Mouse (Mus musculus) forebrain, postnatal 0 days (tissue): Measurements from ENCODE around the gene Tmem201. TPM values are rescaled to one million over a fixed set of nuclear protein-coding genes. Genes with fewer than 3 reads are reported as not detected.

ENCODE experiments used
- ATAC-seq: fragments of 200-750 bp; cut with Nextera tagmentation; 2 replicates; pipeline ENCODE4 v1.8.0; 2017; ENCODE audit warnings: mild to moderate bottlenecking, moderate library complexity
- DNase-seq: peaks from one replicate; pipeline ENCODE4 v3.0.0-alpha.2; 2015
- H3K27ac ChIP-seq: fragments of 300-500 bp; sonication (generic); 2 replicates; pipeline ENCODE4 v1.5.1; 2014; ENCODE audit warnings: low read depth, mild to moderate bottlenecking, antibody characterized with exemption, low read length, moderate library complexity, mixed read lengths
- H3K27me3 ChIP-seq: fragments of 300-500 bp; sonication (generic); 2 replicates; pipeline ENCODE4 v1.6.1; 2014; ENCODE audit warnings: mild to moderate bottlenecking, low read length, mixed read lengths; ENCODE audit not compliant: insufficient read depth
- H3K36me3 ChIP-seq: fragments of 300-500 bp; sonication (generic); 2 replicates; pipeline ENCODE4 v1.6.1; 2014; ENCODE audit warnings: mild to moderate bottlenecking, moderate library complexity; ENCODE audit not compliant: insufficient read depth
- H3K4me1 ChIP-seq: fragments of 300-500 bp; sonication (generic); 2 replicates; pipeline ENCODE4 v1.6.1; 2014; ENCODE audit warnings: antibody characterized with exemption; ENCODE audit not compliant: insufficient read depth
- H3K4me2 ChIP-seq: fragments of 300-500 bp; sonication (generic); 2 replicates; pipeline ENCODE4 v1.6.1; 2014; ENCODE audit warnings: low read depth, mild to moderate bottlenecking, moderate library complexity
- H3K4me3 ChIP-seq: fragments of 300-500 bp; sonication (generic); 2 replicates; pipeline ENCODE4 v1.5.1; 2014; ENCODE audit warnings: low read depth, low read length, mixed read lengths
- H3K9ac ChIP-seq: fragments of 300-500 bp; sonication (generic); 2 replicates; pipeline ENCODE4 v1.6.1; 2014; ENCODE audit warnings: mild to moderate bottlenecking
- H3K9me3 ChIP-seq: fragments of 300-500 bp; sonication (generic); 2 replicates; pipeline ENCODE4 v1.6.1; 2016; ENCODE audit warnings: low read length
- CTCF ChIP-seq: sonication (generic); IDR thresholded peaks from 2 replicates; pipeline ENCODE4 v1.5.1; 2016; ENCODE audit warnings: antibody characterized with exemption, control low read depth, low read depth
- WGBS: fragments of 180-500 bp; shearing (Covaris S2); extraction: QIAGEN DNeasy Blood & Tissue Kit; methylation state at CpG from one replicate; pipeline ENCODE4 v1.1.7; 2014; 5-methylcytosine and 5-hydroxymethylcytosine counted together
- polyA plus RNA-seq: library from polyadenylated mRNA; unstranded; fragments of >200 nt; fragmentation: Nextera tagmentation; extraction: Ambion mirVana; gene quantifications from 2 replicates; pipeline ENCODE4 v1.2.1, GENCODE M21; 2015
- total RNA-seq: library from RNA; depleted of rRNA; stranded (reverse); fragments of >200 nt; gene quantifications from 2 replicates; pipeline ENCODE4 v1.2.3, GENCODE M21; 2014

Tmem201 gene
- total and polyA plus RNA-seq, 2 experiments from 2014 or later: 39.6 to 50.7 TPM

- 98% methylated on average over 5 of the region's 5 CpGs for WGBS
- Histone ChIP-seq H3K27ac (no peak overlapping the region), H3K27me3 (no peaks in the 10 kb centered on the region), H3K9ac (no peak overlapping the region), H3K4me3 (no peak overlapping the region), H3K36me3 (peaks cover 62% of the 10 kb centered on the region), H3K4me2 (no peak overlapping the region), H3K4me1 (0 out of 2 replicates have a peak, but pooled peaks cover 2% of the 10 kb centered on the region), H3K9me3 (no peaks in the 10 kb centered on the region)
- no peak for ATAC-seq
- TF ChIP-seq CTCF: no peak
- no peak for DNase-seq
Measured at GRCm38 (mm10) chr4:149727636-149728035, 10.2 kb downstream of the Tmem201 start.

GRCm38 (mm10) chr4:149725661-149726350 is 12.0 kb downstream of the Tmem201 start:
- peaks cover 62% of the 10 kb centered on the region for H3K36me3 ChIP-seq
- H3K4me3 ChIP-seq: no peak overlapping the region
- H3K27me3 ChIP-seq: no peaks in the 10 kb centered on the region
- TF ChIP-seq CTCF: peak; percentile 69
- 0 out of 2 replicates have a peak, but pooled peaks cover 2% of the 10 kb centered on the region for H3K4me1 ChIP-seq
- no peak overlapping the region for H3K9ac ChIP-seq
- ATAC-seq (peak; percentile 50), DNase-seq (peak; percentile 73)
- no peak overlapping the region for H3K4me2 ChIP-seq
- 69% methylated on average over 15 of the region's 15 CpGs for WGBS
- H3K27ac ChIP-seq: no peak overlapping the region
- no peaks in the 10 kb centered on the region for H3K9me3 ChIP-seq

- 87% methylated on average over 17 of the region's 17 CpGs for WGBS
- ATAC-seq (no peak), DNase-seq (no peak)
- Histone ChIP-seq H3K36me3 (peaks cover 64% of the 10 kb centered on the region), H3K9ac (no peak overlapping the region), H3K4me2 (no peak overlapping the region), H3K27ac (no peak overlapping the region), H3K4me3 (no peak overlapping the region), H3K27me3 (no peaks in the 10 kb centered on the region), H3K4me1 (0 out of 2 replicates have a peak, but pooled peaks cover 2% of the 10 kb centered on the region), H3K9me3 (no peaks in the 10 kb centered on the region)
- no peak for TF ChIP-seq CTCF
Measured at GRCm38 (mm10) chr4:149724916-149725470, 12.9 kb downstream of the Tmem201 start.

DNA sequence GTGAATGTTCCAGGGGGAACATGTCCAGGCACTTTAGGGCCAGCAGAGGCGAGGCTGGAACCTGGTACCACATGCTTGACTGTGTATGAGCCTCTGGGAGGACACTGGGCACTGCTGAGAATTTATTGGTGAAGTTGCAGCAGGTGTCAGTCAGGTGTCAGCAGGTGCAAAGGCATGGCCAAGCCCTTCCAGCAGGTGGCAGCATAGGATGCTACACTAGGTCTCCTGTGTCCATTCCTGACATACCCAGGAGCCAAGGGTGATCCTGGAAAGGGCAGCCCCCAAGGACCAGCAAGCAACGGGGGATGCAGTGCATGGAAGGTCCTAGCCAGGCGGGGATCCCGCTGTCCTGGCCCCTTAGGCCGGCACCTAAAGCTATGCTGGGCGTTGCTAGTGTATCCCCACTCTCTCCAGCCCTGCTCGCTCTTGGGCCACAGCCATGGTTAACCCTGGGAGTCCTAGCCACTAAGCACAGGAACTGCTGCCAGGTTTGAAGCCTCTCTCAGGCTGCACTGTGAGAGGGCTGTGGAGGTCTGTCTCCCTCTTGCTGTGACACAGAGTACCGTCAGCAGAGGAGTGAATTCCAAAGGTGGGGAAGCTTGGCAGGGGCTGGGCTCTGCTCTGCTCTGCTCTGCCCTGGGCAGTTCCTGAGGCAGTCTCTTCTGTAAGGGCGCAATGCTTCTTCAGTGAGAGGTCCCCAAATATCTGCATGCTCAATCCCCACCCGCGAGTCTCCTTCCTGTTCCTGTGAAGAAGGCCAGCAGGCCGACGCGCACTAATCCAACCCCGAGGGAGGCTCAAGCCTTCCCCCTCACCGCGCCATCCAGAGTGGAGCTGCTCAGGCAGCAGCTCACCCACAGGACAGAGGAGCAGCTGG is 13.8 kb downstream of the Tmem201 start:
- Histone ChIP-seq H3K27ac (no peak overlapping the region; the same call in 1 of the 2 replicates), H3K4me3 (no peak overlapping the region), H3K9me3 (no peaks in the 10 kb centered on the region), H3K4me1 (0 out of 2 replicates have a peak, but pooled peaks cover 2% of the 10 kb centered on the region), H3K4me2 (no peak overlapping the region), H3K27me3 (no peaks in the 10 kb centered on the region), H3K9ac (no peak overlapping the region), H3K36me3 (peaks cover 60% of the 10 kb centered on the region)
- DNase-seq (peak; percentile 26), ATAC-seq (peak; percentile 73)
- peak; percentile 56 for TF ChIP-seq CTCF
- WGBS: 76% methylated on average over 17 of the region's 17 CpGs

- no peak overlapping the region for H3K9ac ChIP-seq
- H3K9me3 ChIP-seq: no peaks in the 10 kb centered on the region
- WGBS: 63% methylated on average over 12 of the region's 12 CpGs
- H3K27me3 ChIP-seq: no peaks in the 10 kb centered on the region
- no peak for ATAC-seq
- H3K27ac ChIP-seq: no peak overlapping the region
- H3K4me1 ChIP-seq: 0 out of 2 replicates have a peak, but pooled peaks cover 2% of the 10 kb centered on the region
- H3K36me3 ChIP-seq: peaks cover 62% of the 10 kb centered on the region
- no peak for DNase-seq
- no peak for TF ChIP-seq CTCF
- no peak overlapping the region for H3K4me3 ChIP-seq
- H3K4me2 ChIP-seq: no peak overlapping the region
Measured at GRCm38 (mm10) chr4:149723021-149723390, 14.8 kb downstream of the Tmem201 start.

- Histone ChIP-seq H3K27me3 (no peaks in the 10 kb centered on the region), H3K9me3 (no peaks in the 10 kb centered on the region), H3K9ac (no peak overlapping the region), H3K27ac (no peak overlapping the region), H3K36me3 (peaks cover 62% of the 10 kb centered on the region), H3K4me2 (no peak overlapping the region), H3K4me1 (0 out of 2 replicates have a peak, but pooled peaks cover 2% of the 10 kb centered on the region), H3K4me3 (no peak overlapping the region)
- DNase-seq: no peak
- ATAC-seq: no peak
- 81% methylated on average over 24 of the region's 24 CpGs for WGBS
- no peak for TF ChIP-seq CTCF
Measured at GRCm38 (mm10) chr4:149722104-149723020, 15.5 kb downstream of the Tmem201 start.
